Mouse (Mus musculus) bone marrow macrophage, adult 2 months (primary cell): ENCODE measurements around the gene Kpna3. TPM values are rescaled to one million over a fixed set of nuclear protein-coding genes. Genes with fewer than 3 reads are reported as not detected.
A peak's percentile ranks its signal among the peaks of the same experiment; 100 is the strongest.
"Not testable (repeated sequence)": the region's sequence is repeated elsewhere in the genome, so short reads cannot be mapped to it uniquely, and the experiment has no call there.

Experiments used
- H3K27ac ChIP-seq: 2 replicates; pipeline ENCODE4 v1.5.1; 2012; ENCODE audit warnings: low read depth, low read length; ENCODE audit not compliant: insufficient read depth
- H3K4me1 ChIP-seq: 2 replicates; pipeline ENCODE4 v1.6.1; 2012; ENCODE audit warnings: low read length; ENCODE audit not compliant: control insufficient read depth, insufficient read depth
- H3K4me3 ChIP-seq: 2 replicates; pipeline ENCODE4 v1.5.1; 2012; ENCODE audit warnings: mild to moderate bottlenecking, low read length, moderate library complexity; ENCODE audit not compliant: insufficient read depth
- CTCF ChIP-seq: IDR thresholded peaks from 2 replicates; pipeline ENCODE4 v1.5.1; 2012; ENCODE audit warnings: low read depth, mild to moderate bottlenecking, low read length, moderate library complexity
- POLR2A ChIP-seq: IDR thresholded peaks from 2 replicates; pipeline ENCODE4 v1.6.1; 2012; ENCODE audit warnings: mild to moderate bottlenecking, low read depth, low read length, borderline replicate concordance
- polyA plus RNA-seq: library from polyadenylated mRNA; stranded (reverse); fragments of >200 nt; gene quantifications from 2 replicates; pipeline ENCODE4 v1.2.4, GENCODE M21; 2012; ENCODE audit not compliant: missing spikeins, insufficient read depth, insufficient read length

Gene Kpna3
- polyA plus RNA-seq, 1 experiment, result 35.8 TPM

DNA sequence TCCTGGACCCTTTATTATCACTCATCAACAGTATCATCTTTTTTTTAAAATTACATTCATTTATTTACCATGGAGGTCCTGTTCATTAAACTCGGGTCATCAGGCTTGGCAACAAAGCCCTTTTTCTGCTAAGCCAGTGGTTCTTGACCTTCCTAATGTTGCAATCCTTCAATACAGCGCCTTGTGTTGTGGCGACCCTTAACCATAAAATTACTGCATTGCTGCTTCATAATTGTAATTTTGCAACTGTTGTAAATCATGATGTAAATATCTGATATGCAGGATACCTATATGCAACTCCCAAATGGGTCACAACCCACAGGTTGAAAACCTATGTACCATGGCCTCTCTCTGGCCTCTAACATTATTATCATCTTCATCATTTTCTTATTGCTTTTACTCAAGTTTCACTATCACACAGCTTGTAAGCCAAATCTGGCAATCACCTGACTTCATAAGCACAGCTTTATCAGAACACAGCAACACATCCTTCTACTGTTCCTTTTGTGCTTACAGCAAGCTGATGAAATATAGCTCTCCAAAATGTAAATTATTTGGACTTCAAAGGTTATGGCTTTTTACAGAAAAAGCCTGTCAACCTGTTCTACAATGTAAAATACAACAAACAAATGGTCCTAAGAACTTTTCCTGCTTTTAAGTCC, 11.4 kb downstream of the Kpna3 start:
- peaks cover 18% of the 10 kb centered on the region for H3K4me1 ChIP-seq
- H3K27ac ChIP-seq, result no peak overlapping the region
- H3K4me3 ChIP-seq, result no peak overlapping the region
- no peak for TF ChIP-seq POLR2A
- no peak for TF ChIP-seq CTCF

DNA sequence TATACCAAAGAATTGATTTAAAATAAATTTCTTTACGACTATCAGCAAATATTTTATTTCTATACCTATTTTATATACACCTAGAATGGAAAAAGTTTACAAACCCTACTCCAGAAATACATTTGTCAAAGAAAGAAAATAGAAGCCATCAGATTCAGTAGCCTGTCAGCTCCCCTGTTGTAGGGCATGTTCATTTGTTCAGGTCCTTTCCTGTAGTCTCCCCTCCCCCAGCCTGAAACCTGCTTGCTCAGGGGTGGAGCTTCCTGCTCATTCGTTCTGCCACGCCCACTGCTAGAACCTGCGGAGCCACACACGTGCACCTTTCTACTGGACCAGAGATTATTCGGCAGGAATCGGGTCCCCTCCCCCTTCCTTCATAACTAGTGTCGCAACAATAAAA, 12.6 kb downstream of the Kpna3 start:
- H3K4me1 ChIP-seq, result peaks cover 15% of the 10 kb centered on the region
- H3K4me3 ChIP-seq, H3K27ac ChIP-seq: not testable (repeated sequence)

DNA sequence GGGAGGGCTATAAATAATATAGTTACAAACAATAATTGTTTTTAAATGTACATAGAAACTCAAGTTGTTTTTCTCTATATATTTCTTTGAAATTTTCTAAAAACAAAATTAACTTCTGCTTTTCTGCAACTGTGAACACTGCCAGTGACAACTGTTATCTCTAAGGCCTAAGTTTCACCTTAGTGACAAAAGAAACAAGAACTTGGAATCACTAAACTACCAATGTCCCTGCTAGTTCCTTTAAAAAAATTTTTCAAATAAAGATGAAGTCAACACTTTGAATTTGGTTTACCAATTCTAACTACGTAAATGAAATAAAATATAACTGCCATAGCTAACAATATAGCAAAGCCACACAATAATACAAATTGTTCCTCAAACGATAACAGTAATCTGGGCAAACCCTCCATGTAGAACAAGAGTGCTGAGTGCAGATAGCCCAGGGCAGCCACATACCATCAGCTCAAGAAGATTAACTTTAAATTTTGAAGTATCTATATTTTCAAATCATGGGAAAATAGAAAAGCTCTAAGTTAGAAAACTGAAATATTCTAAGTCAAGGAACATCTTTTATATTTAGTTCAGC, 14.5 kb downstream of the Kpna3 start:
- Histone ChIP-seq H3K4me1 (peaks cover 12% of the 10 kb centered on the region), H3K27ac (no peak overlapping the region), H3K4me3 (no peak overlapping the region)
- TF ChIP-seq POLR2A (no peak), CTCF (no peak)

DNA sequence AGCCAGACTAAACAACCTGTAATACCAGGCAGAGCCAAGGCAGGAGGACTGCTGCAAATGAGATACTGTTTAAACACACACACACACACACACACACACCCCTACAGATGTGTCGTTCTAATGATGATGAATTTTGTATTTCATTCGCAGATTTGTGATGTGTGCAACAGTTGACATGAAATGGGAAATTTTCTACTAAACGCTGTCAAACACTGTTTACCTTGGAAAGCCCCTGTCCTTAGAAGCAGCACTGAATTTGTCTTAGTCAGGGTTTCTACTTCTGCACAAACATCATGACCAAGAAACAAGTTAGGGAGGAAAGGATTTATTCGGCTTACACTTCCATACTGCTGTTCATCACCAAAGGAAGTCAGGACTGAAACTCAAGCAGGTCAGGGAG, 24.0 kb downstream of the Kpna3 start:
- no peak overlapping the region for H3K27ac ChIP-seq
- TF ChIP-seq POLR2A (no peak), CTCF (no peak)
- no peak overlapping the region for H3K4me3 ChIP-seq
- peaks cover 19% of the 10 kb centered on the region for H3K4me1 ChIP-seq

DNA sequence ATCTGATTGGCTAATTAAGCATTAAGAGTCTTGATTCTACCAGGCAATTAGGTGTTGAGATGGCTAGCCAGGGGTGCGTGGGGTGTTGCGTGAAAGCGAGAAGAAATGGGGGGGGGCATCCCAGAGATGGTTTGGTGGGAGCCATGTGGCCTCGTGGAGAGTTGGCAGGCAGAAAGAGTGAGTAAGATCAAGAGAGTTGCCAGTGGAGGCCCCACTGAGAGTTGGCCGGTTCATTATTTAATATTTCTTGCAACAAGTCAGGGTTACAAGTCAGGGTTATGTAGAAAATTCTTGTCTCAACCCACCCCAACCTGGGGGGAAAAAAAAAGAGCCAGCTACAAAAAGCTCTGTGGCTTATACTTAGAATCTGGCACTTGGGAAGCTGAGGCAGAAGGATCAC, 24.4 kb downstream of the Kpna3 start:
- H3K4me1 ChIP-seq, result peaks cover 22% of the 10 kb centered on the region

DNA sequence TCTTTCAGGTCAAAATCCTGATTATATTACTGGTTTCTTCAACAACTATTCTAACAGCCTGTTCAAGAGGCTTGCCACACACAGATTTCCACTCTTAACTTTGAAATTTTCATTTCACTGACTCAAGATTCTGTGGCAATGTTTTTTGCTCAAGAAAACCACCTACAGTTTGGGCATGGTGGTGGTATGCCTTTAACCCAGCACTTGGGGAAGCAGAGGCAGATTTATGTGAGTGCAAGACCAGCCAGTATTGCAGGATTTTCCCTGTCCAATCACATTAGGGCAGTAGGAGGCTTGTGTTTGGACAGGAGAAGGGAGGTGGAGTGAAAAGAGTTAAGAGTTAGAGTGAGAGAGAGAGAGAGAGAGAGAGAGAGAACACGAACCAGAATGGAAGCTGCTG, 24.9 kb downstream of the Kpna3 start:
- H3K27ac ChIP-seq, result no peak overlapping the region
- H3K4me3 ChIP-seq, result no peak overlapping the region
- TF ChIP-seq CTCF (no peak), POLR2A (no peak)
- H3K4me1 ChIP-seq, result peaks cover 26% of the 10 kb centered on the region

More for the DNA sequence above, 24.4 kb downstream of the Kpna3 start:
- Histone ChIP-seq H3K4me3 (no peak overlapping the region), H3K27ac (no peak overlapping the region)
- TF ChIP-seq CTCF (no peak), POLR2A (no peak)

DNA sequence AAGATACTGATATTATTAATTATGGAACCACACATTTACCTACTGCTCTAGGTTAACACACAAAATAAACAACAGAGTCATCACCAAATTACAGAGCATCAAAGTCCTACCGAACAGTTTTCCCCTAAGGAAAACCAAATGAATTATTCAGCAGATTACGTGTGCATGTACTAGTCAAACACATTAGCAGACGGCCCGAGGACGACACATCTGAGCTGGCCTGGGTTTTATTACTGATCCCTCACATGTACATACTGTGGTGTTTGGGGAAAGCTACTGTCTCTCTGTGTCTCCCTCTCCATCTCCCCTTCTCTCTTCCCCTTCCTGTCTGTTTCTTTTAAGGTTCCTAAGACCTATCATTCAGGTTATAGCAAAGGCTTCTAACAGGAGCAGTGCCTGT, 25.5 kb downstream of the Kpna3 start:
- no peak overlapping the region for H3K4me3 ChIP-seq
- TF ChIP-seq CTCF (no peak), POLR2A (no peak)
- peaks cover 29% of the 10 kb centered on the region for H3K4me1 ChIP-seq
- no peak overlapping the region for H3K27ac ChIP-seq

DNA sequence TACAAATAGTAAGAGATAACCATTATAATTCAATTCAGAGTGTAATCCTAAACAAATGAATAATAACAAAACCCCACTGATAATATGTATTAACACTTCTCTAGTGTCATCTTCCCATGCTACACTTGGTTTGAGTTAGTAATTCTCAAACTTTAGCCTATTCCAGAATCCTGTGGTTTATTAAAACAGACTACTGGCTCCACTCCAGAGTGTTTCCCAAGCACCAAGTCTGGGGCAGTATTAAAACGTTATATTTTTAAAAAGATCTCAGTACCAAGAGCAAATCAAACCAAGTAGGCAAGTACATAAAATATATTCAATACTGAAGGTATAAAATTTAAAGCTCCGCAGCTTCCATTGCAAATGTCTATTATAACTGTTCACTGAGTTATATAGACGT, 26.0 kb downstream of the Kpna3 start:
- peaks cover 32% of the 10 kb centered on the region for H3K4me1 ChIP-seq
- TF ChIP-seq CTCF, result no peak
- TF ChIP-seq POLR2A, result no peak
- H3K27ac ChIP-seq, result no peak overlapping the region
- H3K4me3 ChIP-seq, result no peak overlapping the region

DNA sequence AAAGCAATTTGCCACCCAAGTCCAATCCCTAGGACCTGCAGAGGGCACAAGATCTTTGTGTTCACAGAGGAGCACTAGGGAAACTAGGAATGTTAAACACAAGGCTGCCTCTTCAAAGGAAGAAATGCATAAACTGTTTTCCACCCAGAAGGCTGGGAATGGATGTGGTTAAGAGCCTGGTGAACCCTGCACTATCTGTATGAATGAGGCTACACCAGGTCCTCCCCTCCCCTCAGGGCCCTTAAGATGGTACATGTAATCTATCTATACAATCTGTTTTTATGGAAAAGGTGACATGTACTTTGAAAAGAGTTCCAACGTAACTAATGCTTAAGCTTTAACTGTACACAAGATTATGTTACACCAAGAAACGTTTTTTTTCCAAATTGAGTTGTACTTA, 29.7 kb downstream of the Kpna3 start:
- H3K27ac ChIP-seq, result no peak overlapping the region
- TF ChIP-seq CTCF, result no peak
- TF ChIP-seq POLR2A, result no peak
- H3K4me1 ChIP-seq, result peaks cover 40% of the 10 kb centered on the region
- no peak overlapping the region for H3K4me3 ChIP-seq

DNA sequence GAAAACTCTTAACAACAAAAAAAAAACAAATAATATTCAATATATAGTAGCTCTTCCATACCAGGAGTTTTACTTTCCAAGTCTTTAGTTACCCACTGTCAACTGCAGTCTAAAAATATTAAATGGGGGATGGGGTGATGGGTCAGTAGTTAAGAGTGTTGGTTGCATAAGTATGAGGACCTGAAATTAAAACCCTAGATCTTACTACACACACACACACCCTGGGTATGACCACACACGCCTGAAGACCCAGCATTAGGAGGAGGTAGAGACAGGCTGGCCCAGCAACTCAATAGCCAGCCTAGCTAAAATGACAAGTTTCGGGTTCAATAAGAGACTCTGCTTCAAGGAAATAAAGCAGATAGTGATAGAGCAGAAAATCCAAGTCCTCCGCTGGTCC, 32.6 kb downstream of the Kpna3 start:
- peaks cover 31% of the 10 kb centered on the region for H3K4me1 ChIP-seq

DNA sequence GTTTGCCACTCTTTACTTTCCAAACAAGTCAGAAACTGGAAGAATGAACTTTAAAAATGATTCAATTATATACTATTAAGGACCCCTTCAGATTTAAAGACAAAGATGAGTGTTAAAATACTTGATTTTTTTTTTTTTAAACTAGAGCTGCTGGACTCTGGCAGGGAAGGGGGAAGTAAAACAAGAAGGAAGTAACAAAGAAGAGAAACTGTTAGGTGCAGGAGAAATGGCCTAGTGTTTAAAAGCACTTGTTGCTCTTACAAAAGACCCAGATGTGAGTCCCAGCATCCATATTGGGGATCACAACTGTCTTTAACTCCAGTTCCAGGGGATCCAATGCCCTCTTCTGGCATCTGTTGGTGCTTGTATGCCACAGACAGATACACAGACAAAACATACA, 33.9 kb downstream of the Kpna3 start:
- H3K27ac ChIP-seq, result peak overlapping the region; percentile 52
- H3K4me3 ChIP-seq, result no peak overlapping the region
- H3K4me1 ChIP-seq, result peaks cover 27% of the 10 kb centered on the region
- TF ChIP-seq CTCF (no peak), POLR2A (no peak)

More for the DNA sequence above, 32.6 kb downstream of the Kpna3 start:
- TF ChIP-seq CTCF (no peak), POLR2A (no peak)
- no peak overlapping the region for H3K4me3 ChIP-seq
- no peak overlapping the region for H3K27ac ChIP-seq
